Mouse (Mus musculus) midbrain, embryonic 10.5 days (tissue): ENCODE measurements at regions not wholly inside any gene's neighbourhood (a gene's known extent, or its start where the extent isn't known, plus 50 kb on each side); places are given as distances from the start of the nearest gene placed in this dataset.

Source experiments
- DNase-seq: peaks from one replicate; pipeline ENCODE4 v3.0.0-alpha.2; 2017; ENCODE audit warnings: low spot score
- H3K27ac ChIP-seq: fragments of 300-500 bp; sonication (generic); replicated peaks from 2 replicates; pipeline ENCODE4 v1.5.1; 2016; ENCODE audit warnings: mild to moderate bottlenecking
- H3K27me3 ChIP-seq: fragments of 300-500 bp; sonication (generic); 2 replicates; pipeline ENCODE4 v1.6.1; 2016; ENCODE audit warnings: low read depth, mild to moderate bottlenecking; ENCODE audit not compliant: poor library complexity, severe bottlenecking
- H3K36me3 ChIP-seq: fragments of 300-500 bp; sonication (generic); 2 replicates; pipeline ENCODE4 v1.6.1; 2016; ENCODE audit warnings: mild to moderate bottlenecking, moderate library complexity
- H3K4me1 ChIP-seq: fragments of 300-500 bp; sonication (generic); 2 replicates; pipeline ENCODE4 v1.6.1; 2016
- H3K4me3 ChIP-seq: fragments of 300-500 bp; sonication (generic); 2 replicates; pipeline ENCODE4 v1.5.1; 2016; ENCODE audit warnings: mild to moderate bottlenecking, moderate library complexity
- H3K9me3 ChIP-seq: fragments of 300-500 bp; sonication (generic); replicated peaks from 2 replicates; pipeline ENCODE4 v1.6.1; 2016; ENCODE audit warnings: mild to moderate bottlenecking
- WGBS: fragments of 180-500 bp; shearing (Covaris S2); methylation state at CpG from one replicate; pipeline ENCODE4 v1.1.7; 2016; 5-methylcytosine and 5-hydroxymethylcytosine counted together

GRCm38 (mm10) chr11:26826194-26826593 lies 232.4 kb upstream of the Vrk2 start:
- H3K9me3 ChIP-seq, result no peaks in the 10 kb centered on the region
- H3K4me3 ChIP-seq, result no peak overlapping the region
- 89% methylated on average over 3 of the region's 3 CpGs for WGBS
- H3K36me3 ChIP-seq, result no peaks in the 10 kb centered on the region
- no peak overlapping the region for H3K27ac ChIP-seq
- no peak for DNase-seq
- no peaks in the 10 kb centered on the region for H3K4me1 ChIP-seq
- H3K27me3 ChIP-seq, result no peaks in the 10 kb centered on the region

GRCm38 (mm10) chr11:26824080-26824727 lies 230.4 kb upstream of the Vrk2 start:
- DNase-seq, result no peak
- no peaks in the 10 kb centered on the region for H3K27me3 ChIP-seq
- H3K27ac ChIP-seq, result no peak overlapping the region
- H3K36me3 ChIP-seq, result no peaks in the 10 kb centered on the region
- no peak overlapping the region for H3K4me3 ChIP-seq
- 91% methylated on average over 8 of the region's 8 CpGs for WGBS
- no peaks in the 10 kb centered on the region for H3K9me3 ChIP-seq
- no peaks in the 10 kb centered on the region for H3K4me1 ChIP-seq

GRCm38 (mm10) chr11:26821091-26821490 lies 227.3 kb upstream of the Vrk2 start:
- H3K27me3 ChIP-seq, result no peaks in the 10 kb centered on the region
- H3K9me3 ChIP-seq, result no peaks in the 10 kb centered on the region
- DNase-seq, result no peak
- no peaks in the 10 kb centered on the region for H3K36me3 ChIP-seq
- WGBS, result 59% methylated on average over 1 of the region's 1 CpGs
- H3K4me3 ChIP-seq, result no peak overlapping the region
- H3K4me1 ChIP-seq, result no peaks in the 10 kb centered on the region
- no peak overlapping the region for H3K27ac ChIP-seq

- H3K4me3 ChIP-seq, result no peak overlapping the region
- no peaks in the 10 kb centered on the region for H3K4me1 ChIP-seq
- DNase-seq, result no peak
- no peaks in the 10 kb centered on the region for H3K27me3 ChIP-seq
- H3K36me3 ChIP-seq, result no peaks in the 10 kb centered on the region
- H3K27ac ChIP-seq, result no peak overlapping the region
- no peaks in the 10 kb centered on the region for H3K9me3 ChIP-seq
These were observed 223.5 kb upstream of the Vrk2 start for GRCm38 (mm10) chr11:26817316-26817715.

GRCm38 (mm10) chr11:26815104-26815503 lies 221.3 kb upstream of the Vrk2 start:
- H3K4me1 ChIP-seq, result no peaks in the 10 kb centered on the region
- H3K9me3 ChIP-seq, result no peaks in the 10 kb centered on the region
- 92% methylated on average over 8 of the region's 8 CpGs for WGBS
- H3K36me3 ChIP-seq, result no peaks in the 10 kb centered on the region
- H3K27me3 ChIP-seq, result no peaks in the 10 kb centered on the region
- no peak for DNase-seq
- H3K4me3 ChIP-seq, result no peak overlapping the region
- H3K27ac ChIP-seq, result no peak overlapping the region

GRCm38 (mm10) chr11:26814601-26815000 lies 220.8 kb upstream of the Vrk2 start:
- WGBS, result 97% methylated on average over 3 of the region's 3 CpGs
- Histone ChIP-seq H3K27ac (no peak overlapping the region), H3K36me3 (no peaks in the 10 kb centered on the region), H3K4me1 (no peaks in the 10 kb centered on the region), H3K27me3 (no peaks in the 10 kb centered on the region), H3K4me3 (no peak overlapping the region), H3K9me3 (no peaks in the 10 kb centered on the region)
- DNase-seq, result no peak

GRCm38 (mm10) chr11:26802249-26802941 lies 208.6 kb upstream of the Vrk2 start:
- DNase-seq, result no peak
- no peak overlapping the region for H3K27ac ChIP-seq
- no peaks in the 10 kb centered on the region for H3K9me3 ChIP-seq
- H3K27me3 ChIP-seq, result no peaks in the 10 kb centered on the region
- 88% methylated on average over 2 of the region's 2 CpGs for WGBS
- no peaks in the 10 kb centered on the region for H3K36me3 ChIP-seq
- H3K4me3 ChIP-seq, result no peak overlapping the region
- H3K4me1 ChIP-seq, result peaks cover 14% of the 10 kb centered on the region

- Histone ChIP-seq H3K27me3 (no peaks in the 10 kb centered on the region), H3K4me1 (peaks cover 7% of the 10 kb centered on the region; the same call in 1 of the 2 replicates), H3K27ac (no peak overlapping the region), H3K9me3 (no peaks in the 10 kb centered on the region), H3K36me3 (no peaks in the 10 kb centered on the region), H3K4me3 (no peak overlapping the region)
- WGBS, result 50% methylated on average over 2 of the region's 2 CpGs
- DNase-seq, result no peak
These were observed 206.5 kb upstream of the Vrk2 start for GRCm38 (mm10) chr11:26800296-26800695.

GRCm38 (mm10) chr11:26794629-26794966 lies 200.8 kb upstream of the Vrk2 start:
- no peak overlapping the region for H3K4me3 ChIP-seq
- no peaks in the 10 kb centered on the region for H3K9me3 ChIP-seq
- no peaks in the 10 kb centered on the region for H3K27me3 ChIP-seq
- H3K36me3 ChIP-seq, result no peaks in the 10 kb centered on the region
- 92% methylated on average over 3 of the region's 3 CpGs for WGBS
- H3K4me1 ChIP-seq, result no peaks in the 10 kb centered on the region
- no peak for DNase-seq
- H3K27ac ChIP-seq, result no peak overlapping the region

- Histone ChIP-seq H3K36me3 (no peaks in the 10 kb centered on the region), H3K4me1 (no peaks in the 10 kb centered on the region), H3K27ac (no peak overlapping the region), H3K9me3 (no peaks in the 10 kb centered on the region), H3K27me3 (no peaks in the 10 kb centered on the region), H3K4me3 (no peak overlapping the region)
- no peak for DNase-seq
- WGBS, result 85% methylated on average over 3 of the region's 3 CpGs
These were observed 200.3 kb upstream of the Vrk2 start for GRCm38 (mm10) chr11:26793928-26794628.

- WGBS, result 72% methylated on average over 2 of the region's 2 CpGs
- Histone ChIP-seq H3K27ac (no peak overlapping the region), H3K4me1 (no peaks in the 10 kb centered on the region), H3K9me3 (no peaks in the 10 kb centered on the region), H3K36me3 (no peaks in the 10 kb centered on the region), H3K27me3 (no peaks in the 10 kb centered on the region), H3K4me3 (no peak overlapping the region)
- no peak for DNase-seq
These were observed 195.5 kb upstream of the Vrk2 start for GRCm38 (mm10) chr11:26789281-26789680.

GRCm38 (mm10) chr11:26785164-26785563 lies 191.4 kb upstream of the Vrk2 start:
- Histone ChIP-seq H3K4me1 (peaks cover 13% of the 10 kb centered on the region), H3K4me3 (no peak overlapping the region), H3K36me3 (no peaks in the 10 kb centered on the region), H3K27me3 (no peaks in the 10 kb centered on the region), H3K27ac (no peak overlapping the region), H3K9me3 (no peaks in the 10 kb centered on the region)
- WGBS, result 13% methylated on average over 1 of the region's 1 CpGs
- DNase-seq, result no peak

- Histone ChIP-seq H3K27me3 (no peaks in the 10 kb centered on the region), H3K27ac (peak overlapping the region; percentile 73), H3K9me3 (0 out of 2 replicates have a peak, but pooled peaks cover 3% of the 10 kb centered on the region), H3K4me3 (no peak overlapping the region), H3K36me3 (no peaks in the 10 kb centered on the region), H3K4me1 (peaks cover 28% of the 10 kb centered on the region)
- DNase-seq, result peak; percentile 27
- 16% methylated on average over 3 of the region's 3 CpGs for WGBS
These were observed 179.5 kb upstream of the Vrk2 start for GRCm38 (mm10) chr11:26773122-26773796.
